Mouse (Mus musculus): ENCODE measurements around the gene Dedd. TPM values are rescaled to one million over a fixed set of nuclear protein-coding genes. Genes with fewer than 3 reads are reported as not detected.

The Dedd gene
- total RNA-seq, 1 experiment, result 23.9 TPM

- Histone ChIP-seq H3K9ac (ENCODE audit: insufficient read depth, low read depth, low read length, poor library complexity, severe bottlenecking) (peak overlapping the region; percentile 81; the same call in 1 of the 2 replicates), H3K4me3 (ENCODE audit: insufficient read depth in 1 of 2, low read depth in 1 of 2, low read length in 2 of 2, poor library complexity in 1 of 2, severe bottlenecking in 1 of 2) (peak overlapping the region; percentile 77 to 89), H3K36me3 (ENCODE audit: control insufficient read depth, insufficient read depth, low read length, poor library complexity, severe bottlenecking) (peaks cover 26% of the 10 kb centered on the region), H3K4me1 (ENCODE audit: control insufficient read depth in 2 of 2, insufficient read depth in 2 of 2, low read length in 2 of 2, poor library complexity in 1 of 2) (no peaks in the 10 kb centered on the region; a peak in 1 of 4 replicates), H3K27ac (ENCODE audit: insufficient read depth, low read depth, low read length, poor library complexity, severe bottlenecking) (no peak overlapping the region; the same call in 1 of the 2 replicates), H3K9me3 (ENCODE audit: control insufficient read depth, insufficient read depth, low read depth, low read length) (no peaks in the 10 kb centered on the region)
- TF ChIP-seq ZC3H11A (IDR thresholded peaks at IDR 0.05; ENCODE audit: borderline replicate concordance, low read depth, low read length), result no peak
- TF ChIP-seq MAFK (IDR thresholded peaks at IDR 0.05; ENCODE audit: insufficient read depth, low read depth, low read length), result no peak
- TF ChIP-seq HCFC1 (IDR thresholded peaks at IDR 0.05; ENCODE audit: borderline replicate concordance, insufficient read depth, low read length), result no peak
- no peak for TF ChIP-seq ZNF384 (IDR thresholded peaks at IDR 0.05; ENCODE audit: low read depth, low read length)
- TF ChIP-seq CHD2 (IDR thresholded peaks at IDR 0.05; ENCODE audit: low read depth, low read length), result no peak
- DNase-seq (ENCODE audit: low read depth, low spot score), result no peak
- in situ Hi-C loops (cut with MboI; ENCODE audit: low sequenced_read_pairs in 2 of 2, unreplicated experiment in 2 of 2), result no loop called here
Observed at GRCm38 (mm10) chr1:171344715-171345114, 15.8 kb downstream of the Dedd start.

DNA sequence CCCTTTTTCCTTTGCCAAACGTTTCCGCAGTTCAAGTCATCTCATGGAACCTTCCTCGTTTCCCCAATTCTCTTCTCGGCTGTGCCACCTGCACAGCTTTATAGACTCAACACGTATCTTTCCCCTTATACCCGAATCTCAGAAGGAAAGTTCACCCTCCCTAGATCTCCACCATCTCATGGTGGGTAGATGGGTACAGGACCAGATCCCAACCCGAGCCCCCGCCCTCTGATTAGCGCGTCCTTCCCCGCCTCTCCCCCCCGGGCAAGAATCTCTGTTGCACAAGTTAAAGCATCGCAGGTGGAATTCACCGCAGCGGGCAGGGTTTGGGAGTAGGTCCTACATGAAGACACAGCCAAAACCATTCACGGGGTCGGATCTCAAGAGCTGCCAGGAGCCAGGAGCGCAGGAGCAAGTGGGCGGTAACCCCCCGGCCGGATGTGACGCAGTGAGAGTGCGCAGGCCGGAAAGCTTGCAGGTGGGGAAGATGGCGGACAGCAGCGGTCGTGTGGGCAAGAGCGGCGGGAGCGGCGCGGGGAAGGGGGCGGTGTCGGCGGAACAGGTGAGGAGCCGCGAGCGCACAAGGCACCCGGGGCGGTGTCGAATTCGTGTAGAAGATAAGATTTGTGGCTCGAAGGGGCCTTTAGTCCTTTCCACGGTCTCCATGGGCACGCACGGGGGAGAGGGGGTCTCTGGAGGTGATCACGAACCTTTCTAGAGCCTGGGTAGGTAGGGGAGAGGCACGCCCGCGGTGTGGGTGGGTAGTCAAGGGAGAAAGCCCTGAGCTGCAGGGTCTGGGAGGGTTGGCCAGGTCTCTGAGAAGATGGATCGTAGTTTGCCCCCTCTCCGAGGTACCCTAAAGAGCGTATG lies 16.5 kb downstream of the Dedd start, which contains the start of the genes Nit1 and Pfdn2:
Nit1 (minus strand) TSS at position 422 of the 870 bp plus-strand sequence.
Pfdn2 (plus strand) TSS at position 446 of the 870 bp plus-strand sequence.
- Histone ChIP-seq H3K9me3 (ENCODE audit: control insufficient read depth, insufficient read depth, low read depth, low read length) (no peaks in the 10 kb centered on the region), H3K4me1 (ENCODE audit: control insufficient read depth in 2 of 2, insufficient read depth in 2 of 2, low read length in 2 of 2, poor library complexity in 1 of 2) (no peaks in the 10 kb centered on the region; a peak in 1 of 4 replicates), H3K36me3 (ENCODE audit: control insufficient read depth, insufficient read depth, low read length, poor library complexity, severe bottlenecking) (peaks cover 26% of the 10 kb centered on the region), H3K4me3 (ENCODE audit: insufficient read depth in 1 of 2, low read depth in 1 of 2, low read length in 2 of 2, poor library complexity in 1 of 2, severe bottlenecking in 1 of 2) (peak within 1 kb of the TSS; percentile 77 to 89), H3K9ac (ENCODE audit: insufficient read depth, low read depth, low read length, poor library complexity, severe bottlenecking) (peak within 1 kb of the TSS; percentile 93), H3K27ac (ENCODE audit: insufficient read depth, low read depth, low read length, poor library complexity, severe bottlenecking) (peak within 1 kb of the TSS; percentile 60; the same call in 1 of the 2 replicates)
- TF ChIP-seq HCFC1 (IDR thresholded peaks at IDR 0.05; ENCODE audit: borderline replicate concordance, insufficient read depth, low read length) (peak; percentile 83), ZNF384 (IDR thresholded peaks at IDR 0.05; ENCODE audit: low read depth, low read length) (no peak), MAFK (IDR thresholded peaks at IDR 0.05; ENCODE audit: insufficient read depth, low read depth, low read length) (no peak), CHD2 (IDR thresholded peaks at IDR 0.05; ENCODE audit: low read depth, low read length) (no peak)
- DNase-seq (ENCODE audit: low read depth, low spot score), result peak; percentile 87
- in situ Hi-C loops (cut with MboI; ENCODE audit: low sequenced_read_pairs in 2 of 2, unreplicated experiment in 2 of 2), result no loop called here

- H3K9me3 ChIP-seq (ENCODE audit: control insufficient read depth, insufficient read depth, low read depth, low read length), result no peaks in the 10 kb centered on the region
- peaks cover 2 to 3% of the 10 kb centered on the region in 2 experiments; a peak in 2 of 4 replicates for H3K4me1 ChIP-seq (ENCODE audit: control insufficient read depth in 2 of 2, insufficient read depth in 2 of 2, low read length in 2 of 2, poor library complexity in 1 of 2)
- H3K27ac ChIP-seq (ENCODE audit: insufficient read depth, low read depth, low read length, poor library complexity, severe bottlenecking), result peak overlapping the region; percentile 60; the same call in 1 of the 2 replicates
- TF ChIP-seq HCFC1 (IDR thresholded peaks at IDR 0.05; ENCODE audit: borderline replicate concordance, insufficient read depth, low read length), result no peak
- no peak for TF ChIP-seq CHD2 (IDR thresholded peaks at IDR 0.05; ENCODE audit: low read depth, low read length)
- no peak for TF ChIP-seq ZC3H11A (IDR thresholded peaks at IDR 0.05; ENCODE audit: borderline replicate concordance, low read depth, low read length)
- TF ChIP-seq ZNF384 (IDR thresholded peaks at IDR 0.05; ENCODE audit: low read depth, low read length), result no peak
- TF ChIP-seq MAFK (IDR thresholded peaks at IDR 0.05; ENCODE audit: insufficient read depth, low read depth, low read length), result no peak
- peak overlapping the region; percentile 93 for H3K9ac ChIP-seq (ENCODE audit: insufficient read depth, low read depth, low read length, poor library complexity, severe bottlenecking)
- peak overlapping the region; percentile 77 to 89 for H3K4me3 ChIP-seq (ENCODE audit: insufficient read depth in 1 of 2, low read depth in 1 of 2, low read length in 2 of 2, poor library complexity in 1 of 2, severe bottlenecking in 1 of 2)
- in situ Hi-C loops (cut with MboI; ENCODE audit: low sequenced_read_pairs in 2 of 2, unreplicated experiment in 2 of 2), result no loop called here
- no peak for DNase-seq (ENCODE audit: low read depth, low spot score)
- peaks cover 21% of the 10 kb centered on the region for H3K36me3 ChIP-seq (ENCODE audit: control insufficient read depth, insufficient read depth, low read length, poor library complexity, severe bottlenecking)
Observed at GRCm38 (mm10) chr1:171346095-171346450, 17.1 kb downstream of the Dedd start.

GRCm38 (mm10) chr1:171348665-171349064 lies 19.7 kb downstream of the Dedd start:
- no peak for DNase-seq (ENCODE audit: low read depth, low spot score)
- no peak for TF ChIP-seq HCFC1 (IDR thresholded peaks at IDR 0.05; ENCODE audit: borderline replicate concordance, insufficient read depth, low read length)
- TF ChIP-seq ZNF384 (IDR thresholded peaks at IDR 0.05; ENCODE audit: low read depth, low read length), result no peak
- TF ChIP-seq CHD2 (IDR thresholded peaks at IDR 0.05; ENCODE audit: low read depth, low read length), result no peak
- TF ChIP-seq ZC3H11A (IDR thresholded peaks at IDR 0.05; ENCODE audit: borderline replicate concordance, low read depth, low read length), result no peak
- no peak for TF ChIP-seq MAFK (IDR thresholded peaks at IDR 0.05; ENCODE audit: insufficient read depth, low read depth, low read length)
- Histone ChIP-seq H3K4me3 (ENCODE audit: insufficient read depth in 1 of 2, low read depth in 1 of 2, low read length in 2 of 2, poor library complexity in 1 of 2, severe bottlenecking in 1 of 2) (no peak overlapping the region), H3K36me3 (ENCODE audit: control insufficient read depth, insufficient read depth, low read length, poor library complexity, severe bottlenecking) (peaks cover 8% of the 10 kb centered on the region; the same call in 1 of the 2 replicates), H3K9ac (ENCODE audit: insufficient read depth, low read depth, low read length, poor library complexity, severe bottlenecking) (no peak overlapping the region), H3K9me3 (ENCODE audit: control insufficient read depth, insufficient read depth, low read depth, low read length) (no peaks in the 10 kb centered on the region), H3K27ac (ENCODE audit: insufficient read depth, low read depth, low read length, poor library complexity, severe bottlenecking) (no peak overlapping the region), H3K4me1 (ENCODE audit: control insufficient read depth in 2 of 2, insufficient read depth in 2 of 2, low read length in 2 of 2, poor library complexity in 1 of 2) (peaks cover 3 to 6% of the 10 kb centered on the region in 2 experiments)
- in situ Hi-C loops (cut with MboI; ENCODE audit: low sequenced_read_pairs in 2 of 2, unreplicated experiment in 2 of 2), result no loop called here
